Mouse (Mus musculus) liver, embryonic 14.5 days (tissue): ENCODE results near the gene Mapk10. TPM values are rescaled to one million over a fixed set of nuclear protein-coding genes. Genes with fewer than 3 reads are reported as not detected.

Experiments used
- ATAC-seq: fragments of 200-750 bp; cut with Nextera tagmentation; 2 replicates; pipeline ENCODE4 v1.8.0; 2017; ENCODE audit warnings: moderate number of reproducible peaks, mild to moderate bottlenecking, moderate library complexity; ENCODE audit not compliant: insufficient read depth
- DNase-seq, 3 experiments: peaks; one replicate each; pipeline ENCODE4 v3.0.0-alpha.2; 2012 to 2013; ENCODE audit warnings: low read depth in 3 of 3, low spot score in 3 of 3
- H3K27ac ChIP-seq: fragments of 300-500 bp; sonication (generic); 2 replicates; pipeline ENCODE4 v1.5.1; 2014; ENCODE audit warnings: moderate library complexity, mild to moderate bottlenecking, control low read depth, inconsistent platforms
- H3K27me3 ChIP-seq: fragments of 300-500 bp; sonication (generic); 2 replicates; pipeline ENCODE4 v1.6.1; 2014; ENCODE audit warnings: mild to moderate bottlenecking, low read length, moderate library complexity; ENCODE audit not compliant: control insufficient read depth, insufficient read depth
- H3K36me3 ChIP-seq: fragments of 300-500 bp; sonication (generic); replicated peaks from 2 replicates; pipeline ENCODE4 v1.6.1; 2014; ENCODE audit warnings: low read depth; ENCODE audit not compliant: control insufficient read depth, insufficient read depth
- H3K4me1 ChIP-seq, 2 experiments: fragments of 200-500 bp in 1 of 2; fragments of 300-500 bp in 1 of 2; sonication (generic) in 1 of 2; replicated peaks; 2 replicates each; pipeline ENCODE4 v1.6.1; 2012 to 2014; ENCODE audit warnings: antibody characterized with exemption in 1 of 2, inconsistent platforms in 1 of 2, low read length in 1 of 2; ENCODE audit not compliant: control insufficient read depth in 2 of 2, insufficient read depth in 2 of 2
- H3K4me2 ChIP-seq: fragments of 300-500 bp; sonication (generic); 2 replicates; pipeline ENCODE4 v1.6.1; 2014; ENCODE audit warnings: low read depth, mild to moderate bottlenecking, control low read depth, moderate library complexity
- H3K4me3 ChIP-seq, 2 experiments: fragments of 200-500 bp in 1 of 2; fragments of 300-500 bp in 1 of 2; sonication (generic) in 1 of 2; 2 replicates each; pipeline ENCODE4 v1.5.1; 2012 to 2014; ENCODE audit warnings: low read depth in 2 of 2, low read length in 2 of 2, mild to moderate bottlenecking in 2 of 2, control low read depth in 1 of 2, inconsistent platforms in 1 of 2, moderate library complexity in 1 of 2; ENCODE audit not compliant: insufficient read depth in 1 of 2
- H3K9ac ChIP-seq: fragments of 300-500 bp; sonication (generic); replicated peaks from 2 replicates; pipeline ENCODE4 v1.6.1; 2014; ENCODE audit warnings: mild to moderate bottlenecking, control low read depth, moderate library complexity
- H3K9me3 ChIP-seq: fragments of 300-500 bp; sonication (generic); 2 replicates; pipeline ENCODE4 v1.6.1; 2016; ENCODE audit warnings: low read length, mixed read lengths; ENCODE audit not compliant: control insufficient read depth
- CTCF ChIP-seq: IDR thresholded peaks from 2 replicates; pipeline ENCODE4 v1.5.1; 2016; ENCODE audit warnings: antibody characterized with exemption, low read depth, control low read depth
- EP300 ChIP-seq: IDR thresholded peaks from 2 replicates; pipeline ENCODE4 v1.6.1; 2016; ENCODE audit warnings: antibody characterized with exemption, low read depth
- WGBS: fragments of 180-500 bp; shearing (Covaris S2); extraction: QIAGEN DNeasy Blood & Tissue Kit; methylation state at CpG from one replicate; pipeline ENCODE4 v1.1.7; 2014; ENCODE audit not compliant: insufficient replicate concordance; 5-methylcytosine and 5-hydroxymethylcytosine counted together
- polyA plus RNA-seq, 2 experiments: library from polyadenylated mRNA; depleted of rRNA in 1 of 2; stranded (reverse) in 1 of 2; unstranded in 1 of 2; fragments of >200 nt; fragmentation: Nextera tagmentation in 1 of 2; extraction: Ambion mirVana in 1 of 2; gene quantifications; 2 replicates each; pipeline versions ENCODE4 v1.2.1 to v1.2.3; 2012 to 2014

Mapk10 gene
- polyA plus RNA-seq, 2 experiments: 0.01 TPM; not detected in 1

DNA sequence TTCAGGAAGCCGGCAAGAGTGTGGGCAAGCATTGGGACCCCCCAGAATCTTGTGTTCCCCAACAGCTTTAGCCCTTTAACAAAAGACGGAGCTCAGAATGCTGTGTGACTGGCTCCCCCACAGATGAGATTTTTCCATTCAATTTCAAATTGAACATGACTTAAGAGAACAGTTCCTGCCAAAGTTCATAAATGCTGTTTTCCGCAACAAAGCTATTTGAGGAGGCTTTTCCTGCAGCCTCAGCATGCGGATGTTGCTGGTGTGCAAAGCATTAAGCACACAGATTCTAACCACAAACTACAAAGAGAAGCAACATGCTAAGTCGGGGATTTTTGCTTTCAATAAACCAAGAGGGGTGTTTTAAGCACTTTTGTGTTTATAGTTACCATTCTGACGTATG lies 281.0 kb downstream of the Mapk10 start:
- 54% methylated on average over 6 of the region's 6 CpGs for WGBS
- TF ChIP-seq EP300 (no peak), CTCF (no peak)
- no peak for DNase-seq
- no peak for ATAC-seq
- no peak overlapping the region for H3K4me3 ChIP-seq
- H3K9ac ChIP-seq: no peak overlapping the region
- H3K4me2 ChIP-seq: no peak overlapping the region
- no peaks in the 10 kb centered on the region for H3K4me1 ChIP-seq
- no peaks in the 10 kb centered on the region for H3K27me3 ChIP-seq
- H3K27ac ChIP-seq: no peak overlapping the region
- no peaks in the 10 kb centered on the region for H3K36me3 ChIP-seq
- no peaks in the 10 kb centered on the region for H3K9me3 ChIP-seq

DNA sequence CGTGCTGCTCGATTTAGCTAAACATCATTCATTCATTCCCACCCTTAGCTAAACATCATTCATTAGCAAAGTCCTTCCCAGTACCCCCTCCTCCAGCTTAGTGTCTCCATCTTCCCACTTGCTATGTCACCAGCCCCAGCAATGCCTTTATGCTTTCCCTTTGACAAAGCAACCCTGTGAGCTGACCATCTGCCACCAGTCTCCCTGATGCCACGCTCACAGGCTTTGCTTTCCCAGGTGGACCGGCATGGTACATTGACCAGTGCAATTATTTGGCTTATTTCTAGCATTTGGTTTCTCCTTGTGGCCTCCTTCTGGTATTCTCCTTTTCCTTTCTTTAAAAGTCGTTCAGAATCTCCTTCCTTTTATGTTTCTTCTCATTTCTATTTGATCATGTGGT lies 284.3 kb downstream of the Mapk10 start:
- H3K4me3 ChIP-seq: no peak overlapping the region
- no peak overlapping the region for H3K9ac ChIP-seq
- no peaks in the 10 kb centered on the region for H3K36me3 ChIP-seq
- ATAC-seq (no peak), DNase-seq (no peak)
- 55% methylated on average over 5 of the region's 5 CpGs for WGBS
- H3K9me3 ChIP-seq: no peaks in the 10 kb centered on the region
- H3K4me2 ChIP-seq: no peak overlapping the region
- H3K4me1 ChIP-seq: no peaks in the 10 kb centered on the region
- TF ChIP-seq EP300 (no peak), CTCF (no peak)
- no peak overlapping the region for H3K27ac ChIP-seq
- no peaks in the 10 kb centered on the region for H3K27me3 ChIP-seq

GRCm38 (mm10) chr5:102920199-102920598 lies 290.9 kb downstream of the Mapk10 start:
- H3K4me2 ChIP-seq: no peak overlapping the region
- no peaks in the 10 kb centered on the region for H3K27me3 ChIP-seq
- H3K4me1 ChIP-seq: no peaks in the 10 kb centered on the region
- 71% methylated on average over 2 of the region's 2 CpGs for WGBS
- H3K9me3 ChIP-seq: no peaks in the 10 kb centered on the region
- TF ChIP-seq EP300 (no peak), CTCF (no peak)
- no peak overlapping the region for H3K27ac ChIP-seq
- no peak overlapping the region for H3K9ac ChIP-seq
- no peak for ATAC-seq
- no peak for DNase-seq
- no peaks in the 10 kb centered on the region for H3K36me3 ChIP-seq
- H3K4me3 ChIP-seq: no peak overlapping the region

DNA sequence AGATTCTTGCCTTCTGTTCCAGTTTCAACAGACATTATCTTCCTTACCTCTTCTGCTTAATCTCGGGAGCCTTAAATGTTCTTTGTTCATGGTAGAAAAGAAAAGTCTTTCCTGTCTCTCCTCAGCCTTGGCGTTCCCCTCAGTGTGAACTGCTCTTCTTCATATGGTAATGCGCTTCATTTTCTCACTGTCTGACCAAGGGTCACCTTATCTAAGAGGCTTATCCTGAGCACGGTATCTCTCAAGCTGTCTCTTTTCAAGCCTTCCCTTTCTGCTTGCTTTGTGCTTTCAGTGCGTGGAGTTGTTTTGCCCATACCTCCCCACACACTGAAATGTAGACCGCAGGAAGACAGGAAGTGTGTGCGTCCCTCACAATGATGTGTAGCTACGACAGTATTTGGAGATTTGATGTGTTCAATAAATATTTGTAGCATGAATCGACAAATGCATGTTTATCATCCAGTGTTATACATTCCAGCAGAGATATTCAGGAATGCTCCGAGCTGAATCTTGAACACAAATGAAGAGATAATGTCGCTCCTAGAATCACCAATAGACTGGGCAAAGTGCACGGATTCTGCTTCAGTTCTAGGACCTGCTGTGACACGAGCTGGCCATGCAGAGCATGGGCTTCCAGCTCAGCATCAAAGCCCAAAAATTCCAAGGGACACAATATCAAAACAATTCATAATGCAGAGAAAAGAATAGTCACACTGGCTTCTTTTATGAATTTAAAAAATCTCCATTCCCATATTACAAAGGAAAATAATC lies 305.5 kb downstream of the Mapk10 start:
- Histone ChIP-seq H3K4me2 (no peak overlapping the region), H3K9ac (no peak overlapping the region), H3K4me3 (no peak overlapping the region), H3K9me3 (no peaks in the 10 kb centered on the region), H3K27ac (no peak overlapping the region), H3K4me1 (no peaks in the 10 kb centered on the region), H3K36me3 (no peaks in the 10 kb centered on the region), H3K27me3 (no peaks in the 10 kb centered on the region)
- WGBS: 37% methylated on average over 13 of the region's 13 CpGs
- DNase-seq (no peak), ATAC-seq (no peak)
- no peak for TF ChIP-seq EP300
- no peak for TF ChIP-seq CTCF

DNA sequence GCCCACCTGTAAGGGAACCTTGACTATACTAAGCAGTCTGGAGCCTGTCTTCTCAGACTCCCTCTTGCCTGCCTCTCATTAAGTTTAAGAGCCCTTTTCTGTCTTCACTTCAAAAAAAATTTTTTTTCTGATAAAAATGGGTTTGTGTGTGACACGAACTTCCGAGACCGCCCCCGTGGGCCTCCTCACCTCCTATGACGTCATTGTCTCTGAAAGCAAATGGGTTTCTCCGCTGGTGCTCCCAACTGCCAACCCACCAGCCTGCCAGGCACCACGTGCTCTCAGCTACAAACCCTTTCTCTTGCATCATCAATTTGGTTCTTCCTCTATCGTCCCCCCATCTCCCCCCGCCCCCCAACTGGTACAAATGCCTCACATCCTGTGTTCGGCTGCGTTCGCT lies 307.1 kb downstream of the Mapk10 start:
- Histone ChIP-seq H3K4me2 (no peak overlapping the region), H3K9me3 (no peaks in the 10 kb centered on the region), H3K4me3 (no peak overlapping the region), H3K27me3 (no peaks in the 10 kb centered on the region), H3K27ac (no peak overlapping the region), H3K36me3 (no peaks in the 10 kb centered on the region), H3K4me1 (no peaks in the 10 kb centered on the region), H3K9ac (no peak overlapping the region)
- WGBS: 67% methylated on average over 12 of the region's 12 CpGs
- no peak for ATAC-seq
- no peak for DNase-seq
- TF ChIP-seq EP300 (no peak), CTCF (no peak)
